Mouse (Mus musculus): ENCODE measurements around the gene Gm15737. TPM values are rescaled to one million over a fixed set of nuclear protein-coding genes. Genes with fewer than 3 reads are reported as not detected.

Gene Gm15737
- not detected in 2 replicates for total RNA-seq (2014; fragmentation: Nextera tagmentation)
- not detected in 2 replicates for total RNA-seq (2017)

DNA sequence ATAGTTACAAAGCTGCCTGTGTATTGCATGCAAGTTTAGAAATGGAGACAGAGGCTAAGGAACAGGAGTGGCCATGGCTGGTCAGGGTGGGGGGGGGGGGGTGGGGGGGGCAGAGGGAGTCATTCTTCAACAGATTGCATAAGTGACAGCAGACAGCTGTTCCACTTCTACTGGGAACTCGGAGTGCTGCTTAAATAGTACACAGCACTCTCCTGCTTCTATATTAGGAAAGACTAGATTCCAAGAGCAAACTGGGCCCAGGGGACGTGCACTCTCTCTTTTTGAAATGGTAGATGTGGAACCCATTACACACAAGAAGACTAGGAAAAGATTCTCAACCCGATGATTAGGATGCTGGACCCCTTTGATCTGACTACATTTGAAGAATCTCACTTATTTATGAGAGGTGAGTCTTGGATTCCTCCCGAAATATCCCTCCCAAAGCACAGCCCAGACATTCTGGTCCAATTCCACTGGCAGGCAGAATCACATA lies at the start of gene Gm15737:
TSS of gene Gm15737 (plus strand) at position 269 of the 493 bp plus-strand sequence.
- ATAC-seq (replicated peaks; ENCODE audit: low FRiP score, low TSS enrichment, poor library complexity, severe bottlenecking) = no peak

DNA sequence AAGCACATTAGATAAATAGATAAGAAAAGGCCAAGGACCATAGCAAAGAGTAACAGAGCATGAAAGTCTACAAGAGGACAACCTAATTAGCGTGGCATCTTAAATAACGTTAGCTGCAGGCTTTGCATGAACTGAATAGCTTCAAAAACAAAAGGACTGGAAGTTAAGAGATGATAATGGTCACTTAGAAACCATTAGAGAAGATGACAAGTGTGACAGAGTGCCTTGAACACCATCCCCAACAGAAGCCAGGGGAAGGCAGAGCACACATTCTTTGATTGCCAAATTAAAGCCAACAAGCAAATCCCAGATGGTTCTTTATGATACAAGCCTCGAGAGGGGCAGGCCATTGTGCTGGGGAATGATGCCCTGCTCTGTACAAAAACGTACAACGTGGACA lies 47.6 kb upstream of the Gm15737 start:
- ATAC-seq (replicated peaks; ENCODE audit: low FRiP score, low TSS enrichment, poor library complexity, severe bottlenecking) = no peak

DNA sequence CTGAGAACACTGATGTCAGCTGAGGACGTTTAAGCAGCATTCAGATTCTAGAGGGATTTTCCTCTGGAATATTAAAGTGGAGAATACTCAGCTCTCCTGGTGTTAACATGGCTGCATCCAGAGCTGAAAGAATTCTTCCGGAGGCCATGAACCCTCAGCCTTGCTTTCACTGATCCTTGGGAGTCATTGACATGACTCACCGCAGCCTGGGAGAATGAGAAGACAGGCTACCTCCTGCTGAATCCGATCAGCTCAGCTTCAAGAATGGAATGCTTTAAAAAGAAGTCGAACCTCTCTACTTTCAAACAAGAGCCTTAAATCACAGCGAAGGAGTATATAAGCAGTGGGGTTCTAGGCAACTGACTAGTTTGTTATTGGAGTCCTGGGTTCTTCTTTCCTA lies 47.2 kb upstream of the Gm15737 start:
- ATAC-seq (replicated peaks; ENCODE audit: low FRiP score, low TSS enrichment, poor library complexity, severe bottlenecking) = no peak

DNA sequence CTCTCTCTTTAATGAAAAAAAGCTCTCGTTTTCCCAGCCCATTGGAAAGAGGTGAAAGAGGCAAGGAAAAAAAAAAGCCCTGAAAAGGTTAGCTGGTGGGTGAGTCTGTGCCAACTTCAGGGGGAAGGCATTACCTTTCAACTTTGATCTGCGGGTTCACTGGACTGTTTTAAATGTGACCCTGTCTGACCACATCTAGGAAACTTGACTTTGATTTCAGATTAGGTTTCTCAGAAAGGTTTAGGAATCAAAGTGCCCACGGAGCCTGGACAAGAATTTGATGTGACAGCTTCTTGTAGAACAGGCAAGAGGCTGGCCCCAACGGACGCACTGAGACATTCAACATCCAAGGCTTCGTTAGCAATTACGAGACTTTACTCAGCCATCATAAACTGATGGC lies 45.2 kb upstream of the Gm15737 start:
- ATAC-seq (replicated peaks; ENCODE audit: low FRiP score, low TSS enrichment, poor library complexity, severe bottlenecking) = no peak

DNA sequence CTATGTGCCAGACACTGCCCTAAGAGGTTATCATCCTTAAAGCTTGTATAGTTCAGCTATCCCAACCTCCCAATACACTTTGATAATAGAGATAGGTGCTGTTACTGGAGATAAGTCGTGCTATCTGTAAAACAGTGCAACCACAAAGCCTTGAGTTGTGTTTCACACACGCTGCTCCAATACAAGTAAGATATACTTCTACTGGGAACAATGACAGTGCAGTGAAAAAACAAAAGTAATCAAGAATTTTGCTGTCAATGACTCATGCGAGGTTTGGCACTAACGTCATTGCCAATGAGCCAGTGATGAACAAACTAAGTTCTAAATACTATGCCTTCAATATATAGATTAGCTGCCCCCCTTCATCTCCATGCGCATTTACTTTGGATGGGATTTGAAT lies 42.6 kb upstream of the Gm15737 start:
- no peak for ATAC-seq (replicated peaks; ENCODE audit: low FRiP score, low TSS enrichment, poor library complexity, severe bottlenecking)

DNA sequence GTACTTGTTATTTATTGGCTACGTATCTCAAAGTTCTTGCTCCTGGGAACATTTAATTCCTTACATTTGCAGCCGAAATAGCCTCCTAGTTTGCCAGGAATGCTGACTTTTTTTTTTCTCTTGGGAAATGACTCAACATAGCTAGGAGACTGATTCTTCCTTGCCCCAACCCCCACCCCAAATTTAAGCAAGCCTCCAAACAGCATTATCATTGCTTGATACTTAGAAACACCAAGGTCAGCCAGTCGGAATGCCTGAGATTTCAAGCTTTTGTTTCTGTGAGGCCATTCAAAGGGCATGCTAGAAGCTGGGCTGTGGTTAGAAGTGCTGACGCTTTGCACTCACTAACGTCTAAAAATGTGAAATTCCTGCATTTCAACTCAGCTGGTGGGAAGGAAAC lies 41.8 kb upstream of the Gm15737 start:
- no peak for ATAC-seq (replicated peaks; ENCODE audit: low FRiP score, low TSS enrichment, poor library complexity, severe bottlenecking)

DNA sequence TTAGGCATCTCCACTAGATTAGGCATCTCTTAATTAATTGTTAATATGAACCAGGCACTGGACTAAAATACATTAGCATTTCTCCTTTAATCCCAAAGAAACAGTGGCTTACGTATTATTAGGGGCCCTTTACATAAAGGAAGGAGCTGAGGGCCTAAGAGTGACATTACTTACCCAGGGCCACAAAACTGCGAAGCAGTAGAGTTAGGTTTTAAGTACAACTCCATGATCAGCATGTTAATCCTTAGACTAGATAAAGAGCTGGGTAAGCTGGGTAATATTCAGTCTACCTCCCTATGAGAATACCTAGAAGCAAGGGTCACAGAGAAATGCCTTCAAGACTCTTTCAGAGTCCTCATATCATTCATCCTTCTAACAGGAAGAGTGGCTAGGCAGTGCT lies 40.0 kb upstream of the Gm15737 start:
- ATAC-seq (replicated peaks; ENCODE audit: low FRiP score, low TSS enrichment, poor library complexity, severe bottlenecking) = no peak

DNA sequence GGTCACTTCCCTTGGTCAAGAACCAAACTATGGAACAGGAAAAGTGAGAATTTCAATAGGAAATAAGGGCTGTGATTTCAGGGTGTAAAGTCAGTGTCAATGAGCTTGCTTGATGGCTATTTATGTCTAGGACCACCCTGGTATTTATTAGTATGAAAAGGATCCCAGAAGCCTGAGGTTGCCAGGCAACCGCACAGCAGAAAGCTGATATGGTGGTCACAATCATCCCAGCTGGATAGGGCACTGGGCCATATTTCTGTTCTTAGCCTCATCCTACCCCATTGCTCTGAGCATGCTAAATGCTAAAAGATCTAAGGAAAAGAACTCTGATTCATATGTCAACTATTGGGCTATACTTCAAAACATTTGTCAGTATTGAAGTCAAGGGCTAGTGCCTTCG lies 38.1 kb upstream of the Gm15737 start:
- no peak for ATAC-seq (replicated peaks; ENCODE audit: low FRiP score, low TSS enrichment, poor library complexity, severe bottlenecking)

DNA sequence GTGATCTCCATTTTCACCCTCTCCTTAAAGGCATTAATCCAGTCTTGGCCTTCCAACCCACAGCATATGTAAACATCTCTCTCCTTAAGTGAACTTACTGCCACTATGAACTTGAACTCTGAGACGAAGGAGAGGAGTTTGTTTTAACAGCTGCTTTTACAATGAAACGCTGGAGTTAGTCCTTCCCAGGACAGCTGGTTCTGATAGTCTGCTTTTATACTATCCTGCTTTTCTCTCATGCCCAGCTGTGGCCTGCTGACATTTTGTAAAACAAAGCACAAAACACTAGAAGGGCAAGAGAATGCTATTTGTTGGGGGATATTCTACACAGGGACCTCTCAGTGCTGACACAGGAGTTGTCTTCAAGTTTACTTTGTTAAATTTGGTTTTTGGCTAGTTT lies 27.2 kb upstream of the Gm15737 start:
- ATAC-seq (replicated peaks; ENCODE audit: low FRiP score, low TSS enrichment, poor library complexity, severe bottlenecking) = no peak

DNA sequence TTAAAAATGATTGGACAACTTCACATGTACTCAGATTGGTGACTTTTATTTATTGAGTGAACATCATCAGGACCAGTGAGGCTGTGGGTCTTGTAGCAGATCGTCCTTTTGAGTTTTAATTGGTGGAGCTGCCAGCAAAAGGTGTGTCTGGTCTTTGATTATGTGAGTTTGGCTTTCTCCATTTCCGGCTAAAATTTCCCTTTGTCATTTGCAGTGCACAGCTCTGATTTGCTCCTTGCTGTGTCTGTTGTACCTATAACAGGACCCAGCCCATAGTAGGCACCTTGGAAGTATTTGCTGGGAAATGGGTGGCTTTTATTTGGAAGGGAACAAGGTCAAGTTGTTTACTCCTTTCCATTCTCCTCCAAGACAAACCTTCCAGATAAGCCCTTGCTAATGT lies 25.7 kb upstream of the Gm15737 start:
- no peak for ATAC-seq (replicated peaks; ENCODE audit: low FRiP score, low TSS enrichment, poor library complexity, severe bottlenecking)

DNA sequence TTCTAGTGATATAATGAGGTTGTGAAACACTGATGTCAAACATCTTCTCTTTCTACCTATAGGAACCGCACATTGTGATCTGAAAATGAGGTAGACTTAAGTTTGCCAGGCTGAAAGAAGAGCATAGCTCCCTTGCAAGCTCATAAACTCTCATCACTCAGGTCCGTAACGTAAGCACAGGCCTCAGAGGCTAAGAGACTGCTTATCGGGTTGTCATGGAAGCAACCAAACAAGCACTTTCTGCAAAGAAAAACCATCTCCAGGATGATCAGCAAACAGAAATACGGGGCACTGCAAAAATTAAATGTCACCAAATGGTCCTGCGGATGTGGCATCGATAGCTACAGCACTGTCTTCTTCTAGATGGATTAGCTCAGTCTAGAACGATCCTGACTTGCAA lies 23.3 kb upstream of the Gm15737 start:
- ATAC-seq (replicated peaks; ENCODE audit: low FRiP score, low TSS enrichment, poor library complexity, severe bottlenecking) = no peak

DNA sequence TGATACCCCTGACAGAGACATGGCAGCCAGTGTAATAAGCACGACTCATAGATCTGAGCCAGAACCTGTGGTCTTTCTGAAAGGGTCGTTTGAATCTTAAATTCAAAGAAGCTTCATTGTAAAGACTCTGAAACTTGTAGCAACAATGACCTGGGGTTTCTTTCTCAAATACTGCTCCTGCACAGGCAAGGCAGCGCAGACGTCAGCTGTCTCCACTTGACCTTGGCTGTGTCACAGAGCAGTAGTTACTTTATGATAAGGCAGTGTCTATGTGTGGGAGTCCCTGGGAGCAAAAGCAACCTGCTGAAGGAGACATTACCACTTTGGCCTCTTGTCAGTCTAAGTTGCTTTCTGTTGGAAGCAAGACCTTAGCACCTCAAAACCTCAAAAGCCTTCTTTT lies 22.5 kb upstream of the Gm15737 start:
- ATAC-seq (replicated peaks; ENCODE audit: low FRiP score, low TSS enrichment, poor library complexity, severe bottlenecking) = no peak

DNA sequence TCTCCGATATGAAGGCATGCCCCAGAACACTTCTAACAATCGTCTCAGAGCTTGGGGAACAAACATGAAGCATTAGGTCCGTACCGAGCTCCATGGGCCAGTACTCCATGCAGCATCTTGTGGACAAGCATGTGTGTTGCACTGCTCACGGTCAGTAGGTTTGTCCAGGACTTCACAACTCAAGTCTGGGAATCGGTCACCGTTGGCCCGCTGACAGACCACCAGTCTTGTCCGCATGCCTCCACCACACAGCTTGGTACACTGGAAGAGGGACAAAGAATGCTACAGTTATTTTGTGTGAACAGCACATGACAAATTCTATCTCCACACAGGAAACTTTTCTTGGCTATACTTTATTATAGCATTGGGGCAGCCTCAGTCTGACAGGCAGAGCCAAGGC lies 19.9 kb upstream of the Gm15737 start:
- no peak for ATAC-seq (replicated peaks; ENCODE audit: low FRiP score, low TSS enrichment, poor library complexity, severe bottlenecking)

DNA sequence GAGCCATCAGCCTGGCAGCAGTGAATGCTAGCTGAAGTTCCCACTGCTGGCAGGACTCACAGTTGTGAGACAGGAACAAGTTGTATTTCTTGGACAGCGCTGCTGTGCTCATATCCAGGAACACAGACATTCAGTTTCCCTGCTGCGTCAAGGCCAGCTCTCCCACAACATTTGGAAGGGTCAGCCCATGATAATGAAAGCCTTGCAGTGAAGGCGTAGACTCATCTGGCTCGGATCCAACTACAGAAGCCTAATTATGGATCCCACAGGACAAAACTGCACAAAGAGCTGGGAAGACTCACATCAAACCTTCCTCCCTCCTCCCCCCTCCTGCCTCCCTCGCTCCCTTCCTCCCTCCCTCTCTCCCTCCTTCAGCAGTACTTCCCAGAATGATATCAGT lies 18.9 kb upstream of the Gm15737 start:
- ATAC-seq (replicated peaks; ENCODE audit: low FRiP score, low TSS enrichment, poor library complexity, severe bottlenecking) = no peak

DNA sequence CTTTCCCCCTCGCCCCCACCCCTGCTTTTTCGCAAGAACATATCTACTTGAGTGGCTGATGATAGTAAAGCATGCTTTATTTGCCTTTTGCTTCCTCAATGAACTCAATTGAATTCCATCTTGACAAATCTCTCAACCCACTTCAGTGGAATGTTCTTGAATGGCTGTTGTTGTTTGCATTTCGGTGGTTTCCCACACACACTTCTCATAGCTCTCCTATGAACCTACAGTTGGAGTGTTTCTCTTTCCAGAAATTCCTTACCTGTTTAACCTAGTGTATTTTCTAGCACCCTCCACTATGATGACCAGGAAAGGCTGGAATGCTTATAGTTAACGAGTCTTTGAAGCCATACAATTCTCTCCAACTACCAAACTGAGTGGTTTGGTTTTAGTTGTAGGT lies 14.3 kb upstream of the Gm15737 start:
- no peak for ATAC-seq (replicated peaks; ENCODE audit: low FRiP score, low TSS enrichment, poor library complexity, severe bottlenecking)

DNA sequence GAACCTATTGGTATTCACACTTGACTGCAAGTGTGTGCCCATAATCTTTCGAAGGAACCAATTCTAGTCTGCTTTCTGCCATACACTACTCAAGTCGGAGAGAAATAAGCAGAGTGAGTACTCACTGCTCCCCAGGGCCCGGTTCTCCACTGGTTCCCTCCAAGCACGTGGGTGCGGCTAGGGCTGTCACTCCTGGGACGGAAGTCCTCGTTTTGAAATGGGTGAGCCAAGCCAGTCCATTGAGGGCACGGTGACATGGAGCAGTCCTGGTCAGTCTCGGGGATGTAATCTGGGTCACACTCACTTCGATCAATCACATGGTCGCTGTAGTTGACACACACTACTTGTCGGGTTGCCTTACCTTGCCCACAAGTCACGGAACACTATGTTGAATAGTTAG lies 11.4 kb upstream of the Gm15737 start:
- no peak for ATAC-seq (replicated peaks; ENCODE audit: low FRiP score, low TSS enrichment, poor library complexity, severe bottlenecking)

DNA sequence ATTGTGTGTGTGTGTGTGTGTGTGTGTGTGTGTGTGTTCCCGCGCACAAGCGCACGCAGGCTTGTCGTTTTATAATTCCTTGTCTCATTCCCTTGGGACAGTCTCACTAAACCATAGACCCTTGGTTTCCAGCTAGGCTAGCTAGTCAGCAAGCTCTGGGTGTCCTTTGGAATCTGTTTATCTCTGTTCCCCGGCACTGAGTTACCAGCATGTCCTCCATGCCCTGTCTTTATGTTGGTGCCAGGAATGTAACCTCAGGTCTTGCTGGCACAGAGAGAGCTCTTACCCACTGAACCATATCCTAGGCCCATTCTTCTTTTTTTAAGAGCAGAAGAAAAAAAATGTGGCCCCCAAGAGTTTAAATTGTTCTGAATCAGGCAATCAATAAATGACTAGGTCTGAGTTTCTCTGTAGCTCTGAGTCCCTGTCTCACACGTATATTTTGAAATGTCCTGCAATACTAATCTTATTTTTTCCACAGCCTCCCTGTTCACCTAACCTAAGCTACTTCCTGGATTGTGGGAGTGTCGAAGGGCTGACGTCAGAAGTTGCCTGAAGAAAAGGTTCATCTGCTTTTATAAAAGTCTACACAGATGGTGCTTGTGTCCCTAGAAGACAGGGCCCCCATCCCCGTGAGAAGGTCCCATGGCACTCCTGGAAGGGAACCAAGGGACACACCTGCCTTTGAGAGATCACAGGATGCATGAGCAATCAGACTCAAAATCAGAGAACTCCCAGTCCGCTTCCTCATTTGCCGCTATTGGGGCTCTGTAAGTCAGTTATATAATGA lies 10.2 kb upstream of the Gm15737 start:
- no peak for ATAC-seq (replicated peaks; ENCODE audit: low FRiP score, low TSS enrichment, poor library complexity, severe bottlenecking)

DNA sequence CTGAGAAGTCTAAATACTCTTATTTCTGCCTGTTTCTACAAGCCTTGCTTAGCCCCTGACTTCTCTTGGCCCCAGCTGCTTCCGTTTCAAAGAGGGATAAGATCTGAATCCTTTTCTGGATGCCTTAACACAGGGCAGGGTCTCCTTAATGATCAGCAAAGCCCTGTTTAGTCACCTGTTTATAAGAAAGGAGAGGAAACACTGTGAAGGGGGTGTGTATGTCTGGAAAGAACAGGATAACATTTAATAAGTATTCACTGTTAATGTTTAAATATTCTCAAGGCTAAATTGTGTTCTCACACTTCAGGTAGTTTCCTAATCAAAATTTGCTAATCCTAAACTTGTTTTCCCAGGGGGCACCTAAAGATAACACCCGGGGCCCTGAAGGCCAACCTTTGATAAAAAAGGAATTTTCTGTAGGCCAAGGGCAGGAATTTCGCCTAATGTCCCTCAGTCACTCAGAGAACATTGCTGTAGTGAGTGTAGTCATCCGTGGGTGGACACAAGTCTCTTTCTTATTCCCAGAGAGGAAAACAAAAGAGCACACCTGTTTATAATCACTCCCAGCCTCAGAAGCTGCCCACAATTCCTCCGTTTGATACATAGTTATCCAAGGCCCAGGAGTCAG lies 8.8 kb upstream of the Gm15737 start:
- ATAC-seq (replicated peaks; ENCODE audit: low FRiP score, low TSS enrichment, poor library complexity, severe bottlenecking) = no peak

DNA sequence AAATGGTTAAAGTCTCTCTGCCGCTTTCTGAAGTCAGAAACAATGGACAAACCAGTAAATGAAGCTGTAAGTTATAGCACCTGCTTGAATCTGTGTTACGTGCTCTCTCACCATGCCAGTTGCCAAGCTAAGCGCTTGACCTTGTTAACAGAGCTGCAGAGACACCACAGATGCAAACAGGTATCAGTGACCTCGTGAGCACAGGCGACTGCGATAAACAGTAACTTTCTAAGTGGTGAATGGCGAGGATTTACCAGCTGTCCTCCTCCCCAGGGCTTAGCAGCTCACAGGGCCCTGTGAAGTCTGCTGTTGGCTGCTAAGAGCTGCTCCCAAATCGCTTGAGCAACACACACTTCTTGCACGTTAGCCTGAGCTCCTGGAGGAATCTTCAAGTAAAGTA lies 6.6 kb upstream of the Gm15737 start:
- ATAC-seq (replicated peaks; ENCODE audit: low FRiP score, low TSS enrichment, poor library complexity, severe bottlenecking) = no peak

DNA sequence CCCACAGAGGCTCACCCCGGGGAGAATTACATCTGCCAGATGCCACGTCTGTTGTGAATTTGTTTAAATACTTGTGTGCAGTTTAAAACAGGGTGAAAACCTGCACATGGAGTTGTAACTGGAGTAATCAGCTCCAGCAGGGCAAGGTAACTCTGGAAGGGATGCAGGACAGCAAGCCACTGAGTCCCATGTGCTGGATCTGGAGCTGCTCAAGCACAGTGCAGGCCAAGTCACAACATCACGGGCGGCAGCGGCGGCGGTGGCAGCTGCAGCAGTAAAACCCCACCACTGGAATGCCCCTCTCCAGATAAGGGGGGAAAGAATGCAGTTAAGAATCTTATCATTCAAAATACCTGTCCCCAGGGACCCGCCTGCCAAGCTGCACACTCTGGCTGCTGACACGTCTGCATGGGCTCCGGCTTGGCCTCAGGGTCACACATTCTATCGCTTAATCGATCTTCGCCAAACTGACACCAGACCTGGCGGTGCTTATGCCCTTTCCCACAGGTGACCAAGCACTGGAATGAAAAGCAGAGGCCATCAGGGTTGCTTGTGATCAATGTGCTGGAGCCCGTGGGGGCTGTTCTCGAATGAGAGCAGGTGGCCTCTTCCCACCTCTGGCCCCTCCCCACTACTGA lies 544 bp downstream of the Gm15737 start:
- ATAC-seq (replicated peaks; ENCODE audit: low FRiP score, low TSS enrichment, poor library complexity, severe bottlenecking) = no peak

DNA sequence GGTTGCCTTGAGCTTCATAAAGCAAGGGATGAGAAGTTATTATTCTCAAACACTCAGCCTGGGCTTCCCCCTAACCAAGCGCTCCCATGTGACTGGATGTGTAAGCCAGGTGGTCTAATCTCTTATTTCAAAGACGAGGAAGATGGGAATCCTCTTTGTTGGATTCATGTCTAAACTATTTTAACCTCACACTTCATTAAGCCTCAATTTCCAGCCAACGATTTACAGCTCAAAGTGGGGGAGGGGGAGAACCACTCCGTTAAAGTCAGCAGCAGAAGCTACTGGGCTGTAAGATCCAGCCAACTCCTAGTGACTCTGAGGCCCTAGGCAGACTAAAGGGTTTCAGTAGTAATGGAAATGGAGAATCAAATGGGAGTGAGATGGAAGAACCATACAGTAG lies 2.7 kb downstream of the Gm15737 start:
- ATAC-seq (replicated peaks; ENCODE audit: low FRiP score, low TSS enrichment, poor library complexity, severe bottlenecking) = no peak
